Mouse (Mus musculus) kidney, adult 11 months (tissue): ENCODE measurements at regions not wholly inside any gene's neighbourhood (a gene's known extent, or its start where the extent isn't known, plus 50 kb on each side); places are given as distances from the start of the nearest gene placed in this dataset.

Source experiments
- DNase-seq: peaks from one replicate; pipeline ENCODE4 v3.0.0; 2022

DNA sequence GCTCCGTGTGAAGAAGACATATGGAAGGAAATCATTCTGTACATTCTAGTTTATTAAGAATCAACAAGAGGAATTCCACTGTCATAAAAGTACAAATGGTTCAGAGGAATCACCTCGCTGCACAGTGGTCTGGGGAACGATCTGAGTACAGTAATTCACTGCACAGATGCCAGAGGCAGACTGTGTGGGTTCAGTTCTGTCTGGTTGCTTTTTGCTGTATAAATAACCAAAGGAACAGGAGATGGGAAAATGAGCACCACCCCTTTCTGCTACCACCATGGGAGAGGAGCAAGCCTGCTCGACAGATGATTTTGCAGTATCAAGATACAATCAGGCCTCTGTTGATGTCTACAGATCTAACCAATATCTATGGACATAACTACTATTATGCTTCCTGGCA, 322.1 kb upstream of the Slco3a1 start:
- no peak for DNase-seq

DNA sequence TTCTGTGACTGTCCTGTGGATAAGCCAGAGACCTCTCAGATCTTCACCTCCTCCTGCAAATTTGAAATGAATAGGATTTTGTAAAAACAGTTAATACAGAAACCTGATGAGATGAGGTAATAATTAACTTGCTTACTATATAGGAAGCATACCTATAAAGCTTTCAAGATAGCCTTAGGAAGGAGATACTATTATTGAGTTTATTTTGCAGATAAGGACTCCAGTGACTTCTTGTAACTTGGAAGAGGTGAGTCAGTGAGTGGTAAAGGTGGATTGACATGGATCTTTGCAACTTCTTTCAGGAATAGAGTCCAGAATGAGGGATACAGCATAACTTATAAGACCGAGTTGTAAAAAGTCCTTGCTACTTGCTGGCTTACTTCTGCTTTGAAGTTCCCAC, 315.7 kb upstream of the Slco3a1 start:
- DNase-seq: no peak

DNA sequence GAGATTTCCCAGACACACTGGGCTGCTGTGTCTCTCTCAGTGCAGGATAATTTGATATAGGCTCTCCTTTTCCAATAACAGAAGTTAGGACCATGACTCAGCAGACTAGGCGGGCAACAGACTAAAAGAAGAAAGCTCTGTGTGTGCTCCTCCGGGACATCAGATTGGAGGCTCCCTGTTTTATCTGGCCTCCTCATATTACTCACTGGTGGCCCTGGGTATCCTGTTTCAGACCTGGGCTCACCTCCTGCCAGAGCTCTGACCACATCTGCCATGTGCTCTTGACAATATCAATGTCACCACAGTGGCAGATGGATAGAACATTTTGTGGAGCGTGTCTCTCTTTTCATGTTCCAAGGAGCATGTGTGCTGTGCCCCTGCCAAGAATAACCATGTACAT, 308.1 kb upstream of the Slco3a1 start:
- DNase-seq: no peak

DNA sequence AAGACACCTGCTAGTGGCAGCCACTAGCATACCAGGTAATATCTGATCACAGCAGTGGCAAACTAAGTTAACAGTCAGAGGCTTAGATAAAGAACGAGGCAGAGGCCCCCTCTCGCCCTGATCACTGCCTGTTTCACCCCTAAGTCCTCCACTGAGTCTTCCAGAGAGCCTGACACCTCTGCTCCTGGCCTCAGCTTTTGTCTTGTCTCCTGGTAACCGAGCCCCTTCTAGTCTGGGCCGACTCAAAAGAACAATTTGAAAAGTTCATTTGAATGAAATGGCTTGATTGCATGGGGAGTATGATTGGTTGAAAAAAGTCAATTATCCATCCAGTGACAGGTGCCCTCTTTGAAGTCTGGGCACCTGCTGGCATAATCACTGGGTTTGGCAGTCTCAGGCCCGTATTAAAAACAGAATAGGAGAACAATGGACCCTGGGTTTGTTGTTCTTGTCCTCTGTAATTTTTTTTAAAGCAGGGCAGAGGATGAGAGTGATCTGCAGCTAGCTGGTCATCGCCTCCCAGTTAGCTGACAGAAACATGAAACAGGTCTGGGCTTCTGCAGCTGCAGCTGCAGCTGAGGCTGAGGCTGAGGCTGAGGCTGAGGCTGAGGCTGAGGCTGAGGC, 289.8 kb upstream of the Slco3a1 start:
- DNase-seq: no peak

DNA sequence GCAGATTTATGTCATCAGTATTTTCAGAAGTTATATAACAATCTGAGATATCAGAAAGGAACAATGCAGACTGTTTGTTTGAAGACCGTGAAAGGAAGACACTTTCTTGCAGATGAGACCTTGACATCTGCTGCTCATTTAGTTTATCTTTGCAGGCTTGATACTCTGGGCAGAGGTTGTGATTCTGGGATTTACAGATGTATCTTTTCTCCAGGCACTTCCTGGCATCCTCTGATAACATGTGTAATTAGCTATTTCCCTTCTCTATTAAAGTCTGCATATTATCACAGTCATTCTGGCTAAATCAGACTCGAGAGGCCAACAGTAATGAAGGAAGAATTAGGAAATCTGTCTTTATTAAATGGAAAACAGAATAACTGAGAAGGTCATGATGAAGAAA, 268.7 kb upstream of the Slco3a1 start:
- DNase-seq: no peak

DNA sequence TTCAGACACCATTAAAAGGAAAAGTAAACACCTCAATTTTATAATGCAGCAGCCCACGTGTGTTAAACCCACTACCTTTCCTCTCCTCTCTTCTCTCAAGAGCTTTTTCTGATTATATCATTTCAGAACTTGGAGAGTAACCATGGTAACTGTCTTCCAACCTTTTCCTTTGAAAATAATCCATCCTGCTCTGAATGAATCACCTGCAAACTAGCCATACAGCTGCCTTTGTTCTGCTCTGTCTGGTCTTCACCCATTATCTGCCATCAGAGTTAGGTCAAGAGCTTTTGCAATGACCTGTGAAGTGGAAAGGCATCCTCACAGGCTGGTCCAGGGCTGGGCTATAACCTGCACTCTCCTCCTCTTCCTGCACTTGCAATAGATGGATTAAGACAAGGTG, 238.7 kb upstream of the Slco3a1 start:
- DNase-seq: no peak

DNA sequence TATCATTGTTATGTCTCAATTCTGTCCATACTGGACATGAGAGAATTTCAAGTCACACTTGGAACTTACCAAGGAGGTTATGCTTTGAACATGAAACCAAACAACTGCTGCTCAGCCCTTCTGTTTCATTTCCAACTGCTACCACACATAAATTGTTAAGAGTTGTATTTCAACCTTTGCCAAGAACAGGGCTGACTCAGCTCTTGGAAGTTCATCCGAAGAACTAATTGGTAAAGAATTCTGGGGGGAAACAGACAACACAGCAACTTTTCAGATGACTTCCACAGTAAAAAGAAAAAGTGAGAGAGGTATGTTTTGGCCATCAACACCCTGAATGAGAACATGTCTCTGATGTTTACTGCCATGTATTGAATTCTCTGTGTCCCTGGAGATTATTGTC, 234.1 kb upstream of the Slco3a1 start:
- peak; percentile 4 for DNase-seq

DNA sequence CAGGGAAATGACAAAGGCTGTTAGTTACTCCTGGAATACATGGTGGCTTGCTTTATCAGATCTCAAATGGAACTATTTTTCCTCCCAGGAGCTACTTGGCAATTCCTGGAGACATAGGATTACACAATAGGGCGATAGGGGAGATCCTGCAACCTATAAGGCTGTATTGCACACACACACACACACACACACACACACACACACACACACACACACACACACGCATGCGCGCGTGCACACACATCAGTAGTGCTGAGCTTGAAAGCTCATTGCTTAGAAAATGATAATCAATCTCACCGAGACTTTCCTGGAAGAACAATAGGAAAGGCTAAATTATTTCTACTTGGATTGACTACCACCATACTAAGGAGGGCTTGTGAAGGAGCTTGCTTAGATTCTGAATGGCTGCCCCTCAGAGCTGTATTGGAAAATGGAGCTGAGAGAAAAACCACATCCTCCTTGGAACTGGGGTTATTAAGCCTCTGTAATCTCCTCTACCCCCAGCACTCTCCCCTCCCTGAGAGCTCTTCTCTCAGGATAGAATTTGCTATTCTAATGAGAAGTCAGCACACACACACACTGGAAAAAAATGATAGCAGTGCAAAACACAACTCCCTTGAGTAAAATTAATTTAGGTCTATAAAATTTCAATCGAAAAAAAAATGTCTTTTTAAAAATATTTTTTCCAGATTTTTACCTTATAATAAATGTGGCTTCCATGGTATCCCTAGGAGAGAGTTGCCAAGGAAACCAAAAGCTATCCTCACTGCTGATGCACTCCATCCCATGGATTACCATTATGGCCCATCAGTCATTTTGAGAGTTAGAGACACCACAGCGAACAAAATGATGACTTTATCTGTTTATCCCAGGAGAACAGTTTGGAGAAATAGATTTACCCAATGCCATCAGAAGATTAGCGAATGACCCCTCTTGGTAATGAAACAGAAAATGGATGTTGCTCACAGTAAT, 217.1 kb upstream of the Slco3a1 start:
- DNase-seq: no peak

DNA sequence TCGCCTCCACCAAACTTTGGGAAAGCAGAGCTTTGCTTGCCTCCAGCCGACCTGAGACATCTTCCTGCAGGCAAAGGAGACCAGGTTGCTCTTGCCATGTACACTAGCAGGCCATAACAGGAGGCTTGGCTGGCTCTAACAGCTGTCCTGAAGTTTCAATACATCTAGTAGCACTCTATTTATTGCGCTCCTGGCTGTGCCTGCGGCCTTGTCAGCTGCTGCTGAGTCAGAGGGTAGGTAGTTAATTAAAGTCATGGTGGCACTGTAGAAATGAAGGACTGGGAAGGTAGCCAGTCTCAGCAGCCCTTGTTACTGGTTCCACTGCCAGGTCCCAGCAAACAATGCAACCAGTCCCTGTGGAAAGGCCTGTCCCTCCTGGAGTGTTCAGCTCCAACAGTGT, 212.0 kb upstream of the Slco3a1 start:
- DNase-seq: no peak

DNA sequence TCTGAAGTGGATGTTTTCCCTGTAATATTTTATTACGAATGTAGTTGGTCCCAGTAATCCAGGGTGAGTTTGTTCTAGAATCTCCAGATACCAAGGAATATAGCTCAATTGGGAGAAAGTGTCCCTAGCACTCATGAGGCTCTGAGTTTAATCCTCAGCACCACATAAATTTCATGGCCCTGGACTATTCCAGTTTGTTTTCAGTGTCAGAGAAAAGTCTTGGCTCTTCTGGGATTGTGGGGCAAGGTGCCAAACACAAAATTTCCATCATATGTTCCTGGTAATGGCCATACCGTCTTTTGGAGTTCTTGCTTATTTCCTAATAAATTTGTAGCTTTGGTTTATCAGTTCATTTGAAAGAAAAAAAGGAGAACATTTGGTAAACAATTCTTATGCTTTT, 202.9 kb upstream of the Slco3a1 start:
- DNase-seq: no peak

DNA sequence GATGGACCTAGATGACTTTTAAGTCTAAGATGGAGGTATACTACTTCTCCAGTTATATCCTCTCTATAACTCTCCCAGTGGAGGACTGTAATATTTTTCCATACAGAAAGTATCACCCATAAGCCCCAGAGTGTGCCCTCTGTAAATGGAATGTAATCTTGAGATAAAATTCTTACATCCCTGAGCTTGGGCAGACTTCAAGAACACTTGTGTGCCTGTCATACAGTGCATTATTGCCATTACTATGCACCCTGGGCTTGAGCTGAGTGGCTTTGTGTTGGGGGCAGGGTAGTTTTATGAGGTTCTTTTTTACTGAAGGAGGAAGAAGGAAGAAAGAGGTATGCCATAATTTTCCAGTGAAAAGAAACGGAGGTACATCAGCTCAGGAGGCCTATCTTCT, 193.1 kb upstream of the Slco3a1 start:
- DNase-seq: no peak

DNA sequence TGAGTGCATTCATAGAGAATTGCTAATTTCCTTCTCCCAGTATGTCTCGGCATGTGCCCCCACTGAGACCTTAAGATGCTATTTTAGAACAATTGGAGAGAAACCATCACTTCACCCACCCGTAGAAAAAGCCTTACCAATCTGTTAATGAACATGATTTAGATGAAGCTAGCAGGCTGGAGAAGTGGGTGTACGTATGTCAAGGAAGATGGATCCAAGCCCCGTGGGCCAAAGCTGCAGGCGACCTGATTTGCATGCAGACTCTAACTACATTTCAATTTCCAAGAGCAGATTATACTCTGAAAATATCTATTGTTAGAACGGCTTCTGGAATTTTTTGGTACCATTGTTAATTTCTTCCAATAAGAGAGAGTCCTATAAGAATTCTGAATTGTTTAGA, 180.4 kb upstream of the Slco3a1 start:
- DNase-seq: no peak

DNA sequence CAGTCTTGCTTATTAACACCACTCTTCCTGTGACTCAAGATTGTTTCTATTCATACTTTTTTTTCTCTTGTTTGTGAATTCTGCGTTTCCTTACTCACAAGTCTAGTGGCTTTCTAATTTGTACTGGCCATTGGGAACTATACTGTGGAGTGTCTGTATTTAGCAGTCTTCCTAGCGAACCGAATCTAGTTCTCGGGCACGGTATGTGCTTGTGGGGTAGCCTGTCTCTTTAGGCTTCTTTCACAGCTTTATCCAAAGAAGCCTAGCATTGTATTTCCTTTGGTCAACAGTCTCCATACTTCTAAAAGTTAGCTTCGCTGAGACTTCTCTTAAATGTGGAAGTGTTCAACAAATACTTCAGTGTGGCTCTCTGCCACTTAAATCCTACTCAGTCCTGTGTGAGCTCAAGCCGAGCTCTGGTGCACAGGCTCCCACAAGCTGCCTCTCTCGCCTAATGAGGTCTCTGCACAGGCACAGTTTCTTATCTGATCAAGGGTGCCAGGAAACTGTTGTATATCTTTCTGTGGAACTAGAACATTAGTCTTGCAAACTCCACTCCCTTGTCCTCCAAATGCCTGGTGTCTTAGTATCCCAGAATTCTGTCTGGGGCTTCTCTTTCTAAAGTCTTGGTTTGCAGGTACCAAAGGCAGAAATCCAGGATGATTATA, 171.9 kb upstream of the Slco3a1 start:
- DNase-seq: no peak

DNA sequence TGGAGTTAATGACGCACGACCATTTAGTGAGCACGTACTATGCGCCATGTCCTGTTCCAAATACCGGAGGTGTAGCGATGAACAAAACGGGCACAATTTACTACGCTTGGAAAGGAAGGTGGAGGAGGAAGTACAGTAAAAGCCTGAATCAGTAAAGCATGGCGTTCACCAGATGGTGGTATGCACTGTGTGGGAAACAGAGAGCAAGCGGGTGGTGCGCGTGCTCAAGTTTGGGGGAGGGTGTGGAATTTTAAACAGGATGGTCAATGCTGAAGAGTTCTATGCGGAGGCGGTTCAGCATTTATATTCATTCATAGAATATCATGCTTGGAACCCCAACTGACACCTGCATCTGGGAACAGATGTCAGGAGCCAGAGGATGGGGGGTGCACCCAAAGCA, 164.7 kb upstream of the Slco3a1 start:
- DNase-seq: no peak

DNA sequence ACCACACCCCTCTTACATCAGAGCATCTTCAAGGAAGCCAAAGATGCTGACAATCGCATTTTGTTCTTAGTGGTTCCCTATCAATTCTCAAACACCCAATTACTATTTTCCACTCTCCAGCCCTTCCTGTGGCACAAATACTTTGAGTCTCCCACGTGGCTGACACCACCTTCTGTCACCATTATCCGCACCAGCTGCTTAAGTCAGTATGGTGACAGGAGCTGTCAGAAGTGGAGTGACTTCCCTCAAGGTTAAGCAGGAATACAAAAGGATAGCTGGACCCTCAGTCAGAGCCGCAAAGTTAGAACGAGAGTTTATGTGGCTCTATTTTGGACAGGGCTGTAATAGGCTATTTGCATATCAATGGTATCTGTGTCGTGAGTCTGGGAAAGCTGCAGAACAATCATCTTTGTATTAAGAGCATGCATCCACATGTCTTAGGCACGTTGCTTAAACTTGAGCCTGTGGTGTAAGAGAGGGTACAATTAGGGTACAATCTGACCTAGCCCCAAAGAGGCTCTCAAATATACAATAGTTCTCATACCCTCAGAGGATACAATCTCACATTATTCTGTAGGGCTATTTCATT, 155.5 kb upstream of the Slco3a1 start:
- no peak for DNase-seq

DNA sequence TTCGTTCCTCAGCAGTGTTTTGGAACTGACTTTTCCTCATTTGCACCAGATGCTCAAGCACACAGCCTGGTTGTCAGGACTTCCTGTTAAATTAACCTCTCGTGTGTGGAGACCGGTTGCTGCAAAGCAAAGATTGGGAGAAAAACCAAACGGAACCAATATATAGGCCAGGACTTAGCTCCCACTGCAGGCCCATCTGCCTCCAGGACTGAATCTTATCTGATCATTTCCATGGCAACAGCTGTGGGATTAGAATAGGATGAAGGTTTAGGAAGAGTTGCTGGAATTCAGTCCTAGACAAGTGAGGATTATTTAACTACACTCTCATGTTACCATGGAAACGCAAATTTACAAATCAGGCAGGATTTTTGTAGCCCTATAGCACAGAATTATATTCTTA, 154.4 kb upstream of the Slco3a1 start:
- no peak for DNase-seq

DNA sequence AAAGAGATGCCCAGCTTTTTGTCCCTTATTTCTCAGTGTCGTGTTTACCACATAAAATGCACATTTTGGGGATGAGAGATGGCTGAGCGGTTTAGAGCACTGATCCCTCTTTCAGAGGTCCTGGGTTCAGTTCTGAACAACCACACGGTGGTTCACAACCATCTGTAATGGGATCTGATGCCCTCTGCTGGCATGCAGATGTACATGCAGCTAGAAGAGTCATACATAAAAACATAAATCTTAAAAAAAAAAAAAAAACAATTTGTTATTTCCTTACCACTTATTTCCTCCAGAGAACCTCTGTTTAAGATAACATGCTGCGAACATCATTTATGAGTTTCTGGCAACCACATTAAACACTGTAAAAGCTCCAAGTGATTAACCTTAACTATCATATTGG, 149.0 kb upstream of the Slco3a1 start:
- no peak for DNase-seq

DNA sequence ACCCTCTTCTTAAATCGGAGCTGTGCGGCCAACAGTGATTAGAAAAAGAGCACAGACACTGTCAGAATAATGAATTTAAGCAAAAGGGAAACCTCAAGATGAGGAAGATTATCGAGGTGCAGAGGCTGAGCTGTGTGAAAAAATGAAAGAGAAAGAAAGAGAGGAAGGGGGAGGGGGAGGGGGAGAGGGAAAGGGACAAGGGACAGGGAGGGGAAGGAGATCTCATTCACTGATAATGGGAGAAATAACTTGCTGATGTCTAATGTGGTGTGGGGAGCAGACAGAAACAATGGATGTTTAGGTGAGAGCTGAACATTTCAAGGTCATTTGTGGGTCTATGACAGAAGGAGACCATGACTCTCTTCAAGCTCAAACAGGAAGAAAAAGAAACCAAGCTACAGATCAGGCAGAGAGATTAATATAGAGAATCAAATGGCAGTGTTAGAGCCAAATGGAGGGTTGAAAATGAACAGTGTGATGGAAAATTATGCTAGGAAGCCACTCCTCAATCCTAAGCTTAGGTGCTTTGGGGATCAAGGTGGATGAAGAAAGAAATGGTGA, 143.3 kb upstream of the Slco3a1 start:
- no peak for DNase-seq

DNA sequence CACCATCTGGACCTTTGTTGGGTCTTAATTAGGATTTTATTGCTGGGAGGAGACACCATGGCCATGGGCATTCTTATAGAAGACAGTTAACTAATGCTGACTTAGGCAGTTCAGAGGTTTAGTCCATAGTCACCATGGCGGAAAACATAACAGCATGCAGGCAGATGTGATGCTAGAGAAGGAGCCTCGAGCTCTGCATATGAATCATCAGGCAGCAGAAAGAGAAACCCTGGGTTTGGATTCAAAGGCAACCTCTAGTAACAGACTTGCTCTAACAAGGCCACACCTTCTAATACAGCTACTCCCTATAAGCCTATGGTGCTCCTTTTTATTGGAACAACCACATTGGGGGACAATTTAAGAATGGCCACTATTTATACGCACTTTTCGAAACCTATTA, 141.7 kb upstream of the Slco3a1 start:
- no peak for DNase-seq

DNA sequence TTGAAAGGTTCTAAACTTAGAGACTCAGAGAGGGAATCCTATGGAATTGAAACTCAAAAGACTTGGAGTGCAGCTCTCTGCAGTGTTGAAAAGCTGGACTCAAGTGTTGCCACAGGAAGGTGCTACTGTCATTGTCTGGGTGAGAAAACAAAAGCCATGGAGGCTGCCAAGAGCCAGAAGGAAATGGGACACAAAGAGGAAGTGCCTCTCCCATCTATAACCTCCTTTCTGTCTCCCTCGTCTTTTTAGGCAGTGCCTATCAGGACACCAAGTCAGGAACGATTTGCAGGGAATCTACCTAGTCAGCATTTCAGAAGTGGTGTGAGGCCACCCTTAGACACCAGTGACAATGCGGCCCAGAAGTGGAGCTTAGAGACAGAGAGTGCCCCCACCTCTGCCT, 138.5 kb upstream of the Slco3a1 start:
- peak; percentile 24 for DNase-seq

DNA sequence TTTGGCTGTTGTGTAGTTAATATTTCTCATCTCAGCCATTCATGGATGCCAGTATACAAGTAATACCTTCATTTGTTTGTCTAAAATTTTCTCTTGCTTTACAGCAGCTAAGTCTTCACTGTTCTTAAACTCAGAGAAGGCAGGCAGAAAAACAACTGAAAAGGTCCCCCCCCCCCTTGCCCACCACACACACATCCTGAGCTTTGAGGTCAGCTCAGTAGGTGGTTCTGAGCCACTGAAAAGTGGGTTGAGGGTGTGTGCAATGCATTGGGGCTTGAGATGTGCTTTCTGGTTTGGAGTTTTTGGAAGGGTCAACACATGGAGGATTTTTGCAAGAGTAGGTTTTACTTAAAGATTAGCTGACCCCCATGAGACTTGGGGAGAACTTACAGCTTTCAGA, 136.1 kb upstream of the Slco3a1 start:
- DNase-seq: no peak

DNA sequence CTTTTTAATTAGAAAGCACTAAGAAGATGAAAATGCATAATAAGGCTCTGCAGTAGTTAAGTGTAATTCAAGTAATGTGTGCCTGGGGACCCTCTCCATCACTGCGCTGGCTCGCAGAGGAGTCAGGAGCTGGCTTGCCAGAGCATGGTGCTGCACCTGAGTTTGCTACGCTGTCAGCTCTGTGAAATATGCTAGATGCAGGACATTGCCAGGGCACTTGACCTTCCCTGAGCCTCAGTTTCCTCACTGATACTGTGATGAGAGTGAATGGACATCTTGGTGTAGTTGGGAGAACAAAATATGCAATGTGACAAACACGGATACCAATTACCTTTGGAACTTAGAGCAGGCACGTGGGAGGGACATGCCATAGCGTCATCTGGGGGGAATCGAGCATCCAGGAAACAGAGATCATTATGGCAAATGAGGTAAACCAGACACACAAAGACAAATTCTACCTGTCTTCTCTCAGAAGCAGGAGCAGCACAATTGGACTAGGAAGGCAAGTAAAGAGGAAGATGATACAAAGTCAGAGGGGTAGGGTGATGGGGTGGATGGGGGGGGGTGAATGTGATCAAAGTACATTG, 133.6 kb upstream of the Slco3a1 start:
- DNase-seq: no peak
